Mouse (Mus musculus) liver, embryonic 11.5 days (tissue): Measurements from ENCODE around the gene Apom. TPM values are rescaled to one million over a fixed set of nuclear protein-coding genes. Genes with fewer than 3 reads are reported as not detected.

ENCODE experiments used
- ATAC-seq: fragments of 200-750 bp; cut with Nextera tagmentation; replicated peaks from 2 replicates; pipeline ENCODE4 v1.8.0; 2017; ENCODE audit warnings: moderate number of reproducible peaks, mild to moderate bottlenecking, moderate TSS enrichment, moderate library complexity; ENCODE audit not compliant: low FRiP score
- DNase-seq: peaks from one replicate; pipeline ENCODE4 v3.0.0-alpha.2; 2017; ENCODE audit warnings: low spot score
- H3K27ac ChIP-seq: fragments of 300-500 bp; sonication (generic); 2 replicates; pipeline ENCODE4 v1.5.1; 2014; ENCODE audit warnings: mild to moderate bottlenecking, low read depth, low read length, control low read depth
- H3K27me3 ChIP-seq: fragments of 300-500 bp; sonication (generic); replicated peaks from 2 replicates; pipeline ENCODE4 v1.6.1; 2014; ENCODE audit warnings: low read length, mixed read lengths; ENCODE audit not compliant: control insufficient read depth, insufficient read depth
- H3K36me3 ChIP-seq: fragments of 300-500 bp; sonication (generic); 2 replicates; pipeline ENCODE4 v1.6.1; 2014; ENCODE audit warnings: mild to moderate bottlenecking, low read length, moderate library complexity, mixed read lengths; ENCODE audit not compliant: control insufficient read depth, insufficient read depth
- H3K4me1 ChIP-seq: fragments of 300-500 bp; sonication (generic); replicated peaks from 2 replicates; pipeline ENCODE4 v1.6.1; 2014; ENCODE audit warnings: low read length, mixed read lengths; ENCODE audit not compliant: control insufficient read depth, insufficient read depth
- H3K4me2 ChIP-seq: fragments of 300-500 bp; sonication (generic); 2 replicates; pipeline ENCODE4 v1.6.1; 2014; ENCODE audit warnings: mild to moderate bottlenecking, control low read depth, moderate library complexity
- H3K4me3 ChIP-seq: fragments of 300-500 bp; sonication (generic); 2 replicates; pipeline ENCODE4 v1.5.1; 2014; ENCODE audit warnings: low read depth, low read length, control low read depth
- H3K9ac ChIP-seq: fragments of 300-500 bp; sonication (generic); 2 replicates; pipeline ENCODE4 v1.6.1; 2014; ENCODE audit warnings: low read depth, low read length, control low read depth
- H3K9me3 ChIP-seq: fragments of 300-500 bp; sonication (generic); 2 replicates; pipeline ENCODE4 v1.6.1; 2016; ENCODE audit warnings: low read length, inconsistent platforms, mixed read lengths; ENCODE audit not compliant: control insufficient read depth
- WGBS: fragments of 180-500 bp; shearing (Covaris S2); extraction: QIAGEN DNeasy Blood & Tissue Kit; methylation state at CpG from one replicate; pipeline ENCODE4 v1.1.7; 2014; 5-methylcytosine and 5-hydroxymethylcytosine counted together
- polyA plus RNA-seq: library from polyadenylated mRNA; unstranded; fragments of >200 nt; fragmentation: Nextera tagmentation; extraction: Ambion mirVana; gene quantifications from 2 replicates; pipeline ENCODE4 v1.2.1, GENCODE M21; 2014

The Apom gene
- 429 and 459 TPM in 2 replicates for polyA plus RNA-seq

DNA sequence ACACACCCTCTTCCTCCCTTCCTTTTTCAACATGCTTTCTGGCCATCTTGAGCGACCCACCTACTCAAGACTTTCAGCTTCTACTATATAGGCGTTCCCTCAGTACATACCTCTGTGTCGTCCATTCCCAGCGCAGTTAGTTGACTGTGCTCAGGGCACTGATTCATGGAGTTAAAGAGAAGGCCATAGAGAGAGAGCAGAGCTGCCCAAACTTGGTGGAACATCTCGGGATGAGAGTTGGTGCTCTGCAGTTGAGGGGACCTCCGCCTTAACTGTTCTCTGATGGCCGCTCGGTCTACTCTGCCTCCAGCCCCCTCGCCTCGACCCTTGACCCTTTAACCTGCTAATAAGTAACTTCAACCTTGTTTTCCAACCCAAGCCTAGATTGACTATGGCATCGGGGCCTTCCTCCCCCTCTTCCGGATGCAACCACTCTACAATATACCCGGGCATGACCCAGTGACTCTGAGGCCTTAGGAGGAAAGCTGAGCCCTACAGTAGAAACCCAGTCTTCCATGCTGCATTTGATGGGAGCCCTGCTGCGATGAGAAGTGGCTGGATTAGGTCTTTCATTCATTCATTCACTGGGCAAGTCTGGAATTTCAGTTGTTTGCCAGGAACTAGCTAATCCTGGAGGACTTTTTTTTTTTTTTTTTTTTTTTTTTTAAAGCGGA, at the start of gene Apom:
Apom (minus strand) TSS at position 551 of the 674 bp plus-strand sequence.
- Histone ChIP-seq H3K36me3 (peaks cover 6% of the 10 kb centered on the region; the same call in 1 of the 2 replicates), H3K9me3 (no peaks in the 10 kb centered on the region), H3K4me1 (peaks cover 13% of the 10 kb centered on the region), H3K9ac (peak within 1 kb of the TSS; percentile 7; the same call in 1 of the 2 replicates), H3K27me3 (no peaks in the 10 kb centered on the region), H3K4me2 (peak within 1 kb of the TSS; percentile 62), H3K27ac (peak within 1 kb of the TSS; percentile 61), H3K4me3 (peak within 1 kb of the TSS; percentile 47)
- ATAC-seq, result no peak
- 74% methylated on average over 15 of the region's 15 CpGs for WGBS
- DNase-seq, result no peak

- ATAC-seq (no peak), DNase-seq (no peak)
- Histone ChIP-seq H3K36me3 (no peaks in the 10 kb centered on the region), H3K9me3 (no peaks in the 10 kb centered on the region), H3K9ac (no peak overlapping the region), H3K27me3 (no peaks in the 10 kb centered on the region), H3K4me1 (0 out of 2 replicates have a peak, but pooled peaks cover 2% of the 10 kb centered on the region), H3K4me3 (no peak overlapping the region), H3K27ac (no peak overlapping the region), H3K4me2 (no peak overlapping the region)
- 76% methylated on average over 5 of the region's 5 CpGs for WGBS
Measured at GRCm38 (mm10) chr17:35180093-35180492, 48.2 kb upstream of the Apom start.

GRCm38 (mm10) chr17:35178528-35178927, 46.7 kb upstream of the Apom start:
- Histone ChIP-seq H3K9ac (no peak overlapping the region), H3K36me3 (no peaks in the 10 kb centered on the region), H3K4me3 (no peak overlapping the region), H3K9me3 (no peaks in the 10 kb centered on the region), H3K27me3 (no peaks in the 10 kb centered on the region; the same call in 1 of the 2 replicates), H3K4me2 (no peak overlapping the region), H3K27ac (no peak overlapping the region), H3K4me1 (0 out of 2 replicates have a peak, but pooled peaks cover 2% of the 10 kb centered on the region)
- ATAC-seq, result peak; percentile 76
- DNase-seq, result peak; percentile 65
- WGBS, result 10% methylated on average over 5 of the region's 5 CpGs

DNA sequence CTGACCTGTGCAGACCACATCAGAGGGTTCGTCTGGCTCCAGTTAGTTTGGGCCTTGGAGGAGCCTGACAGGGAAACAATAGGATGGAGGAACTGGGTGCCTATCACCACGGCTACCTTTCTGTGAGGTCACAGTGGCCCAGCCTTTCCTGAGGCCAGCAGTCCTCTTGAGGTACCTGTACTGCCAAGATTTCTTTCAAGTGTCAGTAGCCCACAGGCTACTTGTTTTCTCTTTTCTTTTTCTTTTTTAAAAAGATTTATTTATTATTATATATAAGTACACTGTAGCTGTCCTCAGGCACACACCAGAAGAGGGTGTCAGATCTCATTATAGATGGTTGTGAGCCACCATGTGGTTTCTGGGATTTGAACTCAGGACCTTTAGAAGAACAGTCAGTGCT, 44.1 kb upstream of the Apom start, which contains the start of gene Aif1:
Aif1 (minus strand) TSS at position 101 of the 400 bp plus-strand sequence.
- DNase-seq (no peak), ATAC-seq (no peak)
- Histone ChIP-seq H3K9me3 (no peaks in the 10 kb centered on the region), H3K9ac (no peak within 1 kb of the TSS), H3K4me1 (0 out of 2 replicates have a peak, but pooled peaks cover 2% of the 10 kb centered on the region), H3K27me3 (no peaks in the 10 kb centered on the region; the same call in 1 of the 2 replicates), H3K4me2 (no peak within 1 kb of the TSS), H3K27ac (no peak within 1 kb of the TSS), H3K36me3 (no peaks in the 10 kb centered on the region), H3K4me3 (no peak within 1 kb of the TSS)
- 59% methylated on average over 2 of the region's 2 CpGs for WGBS

- Histone ChIP-seq H3K4me1 (0 out of 2 replicates have a peak, but pooled peaks cover 2% of the 10 kb centered on the region), H3K27ac (no peak overlapping the region), H3K27me3 (no peaks in the 10 kb centered on the region; the same call in 1 of the 2 replicates), H3K36me3 (no peaks in the 10 kb centered on the region), H3K9ac (no peak overlapping the region), H3K9me3 (no peaks in the 10 kb centered on the region), H3K4me3 (no peak overlapping the region), H3K4me2 (no peak overlapping the region)
- ATAC-seq (no peak), DNase-seq (no peak)
- WGBS, result 78% methylated on average over 6 of the region's 6 CpGs
Measured at GRCm38 (mm10) chr17:35175382-35175781, 43.5 kb upstream of the Apom start.

DNA sequence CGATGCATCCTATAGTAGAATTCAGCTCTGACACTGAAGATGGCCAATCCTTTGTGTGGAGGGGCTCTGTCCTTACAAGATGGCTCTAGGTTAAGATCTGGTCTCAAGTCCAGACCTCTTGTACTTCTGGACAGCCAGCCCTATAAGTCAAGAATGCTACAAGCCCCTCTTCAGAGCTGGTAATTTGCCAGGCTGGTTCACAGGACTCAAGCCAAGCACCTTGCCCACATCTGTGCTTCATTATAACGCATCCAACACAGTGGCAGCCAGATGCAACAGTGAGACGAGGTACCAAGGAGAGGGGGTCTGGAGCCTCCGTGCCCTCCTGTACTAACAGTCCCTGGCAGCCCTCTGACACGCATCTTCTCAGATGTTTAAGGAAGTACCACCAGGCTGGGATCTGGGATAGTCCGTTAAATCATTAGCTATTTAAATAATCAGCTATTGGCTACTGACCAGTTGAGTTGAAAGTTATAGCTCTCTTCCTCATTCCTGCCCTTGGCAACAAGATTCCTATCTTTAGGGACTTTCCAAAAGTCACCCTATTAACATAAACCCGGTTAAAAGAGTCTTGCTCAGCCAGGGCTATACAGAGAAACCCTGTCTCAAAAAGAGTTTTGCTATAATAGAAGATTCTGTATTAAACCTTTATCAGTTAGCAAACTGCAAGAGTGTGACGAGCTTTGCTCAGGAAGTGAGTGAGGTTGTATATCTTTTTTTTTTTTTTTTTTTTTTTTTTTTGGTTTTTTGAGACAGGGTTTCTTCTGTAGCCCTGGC, 42.5 kb upstream of the Apom start:
- Histone ChIP-seq H3K27ac (no peak overlapping the region), H3K27me3 (no peaks in the 10 kb centered on the region; the same call in 1 of the 2 replicates), H3K4me3 (no peak overlapping the region), H3K9me3 (no peaks in the 10 kb centered on the region), H3K4me1 (0 out of 2 replicates have a peak, but pooled peaks cover 2% of the 10 kb centered on the region), H3K4me2 (no peak overlapping the region), H3K9ac (no peak overlapping the region), H3K36me3 (no peaks in the 10 kb centered on the region)
- 62% methylated on average over 8 of the region's 8 CpGs for WGBS
- ATAC-seq, result no peak
- DNase-seq, result no peak

GRCm38 (mm10) chr17:35173329-35173728, 41.5 kb upstream of the Apom start:
- Histone ChIP-seq H3K27ac (no peak overlapping the region), H3K27me3 (no peaks in the 10 kb centered on the region; the same call in 1 of the 2 replicates), H3K4me3 (no peak overlapping the region), H3K9me3 (no peaks in the 10 kb centered on the region), H3K4me2 (no peak overlapping the region), H3K4me1 (no peaks in the 10 kb centered on the region), H3K36me3 (no peaks in the 10 kb centered on the region), H3K9ac (no peak overlapping the region)
- 71% methylated on average over 3 of the region's 3 CpGs for WGBS
- no peak for DNase-seq
- no peak for ATAC-seq

GRCm38 (mm10) chr17:35172445-35173234, 40.8 kb upstream of the Apom start:
- Histone ChIP-seq H3K9me3 (no peaks in the 10 kb centered on the region), H3K4me1 (no peaks in the 10 kb centered on the region), H3K4me2 (no peak overlapping the region), H3K27me3 (no peaks in the 10 kb centered on the region; the same call in 1 of the 2 replicates), H3K9ac (no peak overlapping the region), H3K36me3 (no peaks in the 10 kb centered on the region), H3K4me3 (no peak overlapping the region), H3K27ac (0 out of 2 replicates have a peak overlapping the region, but pooled peaks have one; percentile 19)
- 65% methylated on average over 11 of the region's 11 CpGs for WGBS
- DNase-seq (no peak), ATAC-seq (no peak)
